Mouse (Mus musculus): ENCODE data around the gene Hivep3. TPM values are rescaled to one million over a fixed set of nuclear protein-coding genes. Genes with fewer than 3 reads are reported as not detected.

Hivep3 gene
- total and polyA plus RNA-seq, 3 experiments = not detected

DNA sequence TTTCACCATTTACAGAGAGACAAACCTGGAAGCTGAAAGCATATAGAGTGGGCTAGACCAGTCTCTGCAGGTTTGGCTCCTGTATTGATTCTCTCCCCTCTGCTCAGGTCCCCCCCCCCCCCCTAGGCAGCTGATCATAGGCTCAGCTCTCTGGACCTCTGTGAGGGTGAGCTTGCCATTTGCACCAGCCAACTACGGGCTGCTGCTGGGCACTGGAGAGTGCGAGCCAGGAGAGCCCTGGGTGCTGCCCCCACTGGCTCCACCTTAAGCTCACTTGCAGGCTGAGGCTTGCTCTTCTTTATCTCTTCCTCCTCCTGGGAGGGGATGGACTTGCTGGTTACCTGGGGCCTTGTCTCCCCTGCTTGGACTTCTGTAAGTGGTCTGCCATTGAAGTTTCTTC, 5.7 kb upstream of the Hivep3 start:
- Histone ChIP-seq H3K9me3 (replicated peaks; ENCODE audit: insufficient read depth, low read length) (no peaks in the 10 kb centered on the region), H3K27me3 (ENCODE audit: control insufficient read depth in 1 of 2, insufficient read depth in 2 of 2, low read length in 2 of 2) (no peaks in the 10 kb centered on the region), H3K27ac (ENCODE audit: control insufficient read depth, low read depth, low read length) (no peak overlapping the region), H3K9ac (ENCODE audit: control insufficient read depth, low read depth, low read length, poor library complexity, severe bottlenecking) (no peak overlapping the region), H3K36me3 (ENCODE audit: control insufficient read depth in 1 of 2, insufficient read depth in 2 of 2, low read length in 2 of 2) (no peaks in the 10 kb centered on the region), H3K4me3 (ENCODE audit: control insufficient read depth in 1 of 2, insufficient read depth in 1 of 2, low read depth in 2 of 2, low read length in 2 of 2) (no peak overlapping the region), H3K79me2 (ENCODE audit: control insufficient read depth, insufficient read depth, low read length, poor library complexity) (no peaks in the 10 kb centered on the region), H3K4me1 (ENCODE audit: control insufficient read depth in 1 of 2, insufficient read depth in 2 of 2, low read length in 2 of 2) (no peaks in the 10 kb centered on the region)
- TF ChIP-seq RAD21 (IDR thresholded peaks at IDR 0.05; ENCODE audit: low read depth, low read length) = no peak
- TF ChIP-seq ZMIZ1 (IDR thresholded peaks at IDR 0.05; ENCODE audit: low read depth, low read length) = no peak
- TF ChIP-seq NELFE (IDR thresholded peaks at IDR 0.05; ENCODE audit: low read depth, low read length) = no peak
- TF ChIP-seq GATA1 (IDR thresholded peaks at IDR 0.05; ENCODE audit: low read depth, low read length) = no peak
- no peak for TF ChIP-seq SIN3A (IDR thresholded peaks at IDR 0.05; ENCODE audit: low read length)
- no peak for TF ChIP-seq SMC3 (IDR thresholded peaks at IDR 0.05; ENCODE audit: low read depth, low read length)
- no peak for TF ChIP-seq MEF2A (IDR thresholded peaks at IDR 0.05; ENCODE audit: extremely low read depth, insufficient replicate concordance, low read depth, low read length, poor library complexity, severe bottlenecking)
- TF ChIP-seq USF1 (IDR thresholded peaks at IDR 0.05; ENCODE audit: low read depth, low read length) = no peak
- no peak for TF ChIP-seq MYB (IDR thresholded peaks at IDR 0.05; ENCODE audit: low read depth, low read length)
- no peak for TF ChIP-seq ELF1 (IDR thresholded peaks at IDR 0.05; ENCODE audit: low read depth, low read length)
- no peak for TF ChIP-seq BHLHE40 (IDR thresholded peaks at IDR 0.05; ENCODE audit: borderline replicate concordance, low read depth, low read length)
- TF ChIP-seq JUND (IDR thresholded peaks at IDR 0.05; ENCODE audit: low read depth, low read length) = no peak
- DNase-seq (ENCODE audit: low read depth, low spot score) = no peak

DNA sequence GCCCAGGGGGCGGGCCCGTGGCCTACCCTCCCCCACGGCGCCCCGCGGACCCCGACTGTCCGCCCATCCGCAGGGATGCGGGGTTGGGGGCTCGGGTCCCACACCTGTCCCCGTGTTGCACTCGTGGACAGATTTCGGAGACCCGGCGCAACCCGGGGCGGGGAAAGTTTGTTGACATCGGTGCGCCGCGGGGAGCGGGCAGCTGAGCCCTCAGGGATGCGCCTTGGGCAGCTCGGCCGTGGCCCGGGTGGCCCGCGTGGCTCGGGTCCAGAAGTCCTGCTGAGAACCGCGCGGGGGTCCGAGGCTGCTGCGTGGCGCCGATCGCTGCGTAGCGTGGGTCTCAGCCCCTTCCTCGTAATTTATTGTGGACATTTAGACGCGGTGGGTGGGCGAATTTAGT, 358 bp downstream of the Hivep3 start:
- H3K4me1 ChIP-seq (ENCODE audit: control insufficient read depth in 1 of 2, insufficient read depth in 2 of 2, low read length in 2 of 2) = no peaks in the 10 kb centered on the region
- no peaks in the 10 kb centered on the region for H3K79me2 ChIP-seq (ENCODE audit: control insufficient read depth, insufficient read depth, low read length, poor library complexity)
- H3K9ac ChIP-seq (ENCODE audit: control insufficient read depth, low read depth, low read length, poor library complexity, severe bottlenecking) = no peak overlapping the region
- no peaks in the 10 kb centered on the region for H3K9me3 ChIP-seq (replicated peaks; ENCODE audit: insufficient read depth, low read length)
- no peak overlapping the region for H3K27ac ChIP-seq (ENCODE audit: control insufficient read depth, low read depth, low read length)
- no peaks in the 10 kb centered on the region for H3K36me3 ChIP-seq (ENCODE audit: control insufficient read depth in 1 of 2, insufficient read depth in 2 of 2, low read length in 2 of 2)
- H3K27me3 ChIP-seq (ENCODE audit: control insufficient read depth in 1 of 2, insufficient read depth in 2 of 2, low read length in 2 of 2) = no peaks in the 10 kb centered on the region
- TF ChIP-seq BHLHE40 (IDR thresholded peaks at IDR 0.05; ENCODE audit: borderline replicate concordance, low read depth, low read length) (no peak), UBTF (IDR thresholded peaks at IDR 0.05; ENCODE audit: borderline replicate concordance, insufficient read depth, low read depth, low read length) (no peak), TCF12 (IDR thresholded peaks at IDR 0.05; ENCODE audit: low read depth, low read length) (no peak), ZC3H11A (IDR thresholded peaks at IDR 0.05; ENCODE audit: low read depth, low read length) (no peak), GATA1 (IDR thresholded peaks at IDR 0.05; ENCODE audit: low read depth, low read length) (no peak), SMC3 (IDR thresholded peaks at IDR 0.05; ENCODE audit: low read depth, low read length) (no peak), HCFC1 (IDR thresholded peaks at IDR 0.05; ENCODE audit: low read depth, low read length) (no peak), CHD1 (IDR thresholded peaks at IDR 0.05; ENCODE audit: low read depth, low read length) (no peak), MAFK (IDR thresholded peaks at IDR 0.05; ENCODE audit: borderline replicate concordance, low read depth, low read length) (no peak), E2F4 (IDR thresholded peaks at IDR 0.05; ENCODE audit: borderline replicate concordance, low read depth, low read length) (no peak), JUND (IDR thresholded peaks at IDR 0.05; ENCODE audit: low read depth, low read length) (no peak), RAD21 (IDR thresholded peaks at IDR 0.05; ENCODE audit: low read depth, low read length) (no peak), POLR2AphosphoS5 (IDR thresholded peaks at IDR 0.05; ENCODE audit: borderline replicate concordance, low read depth, low read length) (no peak), RCOR1 (IDR thresholded peaks at IDR 0.05; ENCODE audit: low read depth, low read length) (no peak), CTCF (IDR thresholded peaks at IDR 0.05 in 2 of 3, conservative IDR thresholded peaks at IDR 0.05 in 1 of 3; ENCODE audit: control insufficient read depth in 1 of 3, insufficient read depth in 1 of 3, low read depth in 2 of 3, low read length in 3 of 3, poor library complexity in 1 of 3, severe bottlenecking in 1 of 3) (no peak), EP300 (IDR thresholded peaks at IDR 0.05; ENCODE audit: low read depth in 1 of 2, low read length in 2 of 2) (no peak), TBP (IDR thresholded peaks at IDR 0.05; ENCODE audit: low read depth, low read length) (no peak), ETS1 (IDR thresholded peaks at IDR 0.05; ENCODE audit: low read depth, low read length) (no peak)
- DNase-seq (ENCODE audit: low read depth, low spot score) = no peak
- H3K4me3 ChIP-seq (ENCODE audit: control insufficient read depth in 1 of 2, insufficient read depth in 1 of 2, low read depth in 2 of 2, low read length in 2 of 2) = no peak overlapping the region

Data from MEL (cell line).